Mouse (Mus musculus) cerebellum, adult 2 months (tissue): ENCODE results near the gene Dnajb13.

ENCODE experiments used
- CTCF ChIP-seq: fragments of 200-500 bp; IDR thresholded peaks from 2 replicates; pipeline ENCODE4 v1.5.1; 2011; ENCODE audit warnings: low read depth, mild to moderate bottlenecking, control low read depth, low read length, moderate library complexity, borderline replicate concordance; ENCODE audit not compliant: insufficient read depth
- POLR2A ChIP-seq: fragments of 200-500 bp; IDR thresholded peaks from 2 replicates; pipeline ENCODE4 v1.6.1; 2011; ENCODE audit warnings: low read length, control low read depth, borderline replicate concordance; ENCODE audit not compliant: insufficient read depth

GRCm38 (mm10) chr7:100500276-100500977 lies 14.3 kb downstream of the Dnajb13 start:
- TF ChIP-seq CTCF: no peak
- TF ChIP-seq POLR2A: no peak
